Mouse (Mus musculus) CD4-positive helper T cell, adult 2 months (primary cell): Measurements from ENCODE around the gene Tmem274.

Experiments used
- DNase-seq: peaks from one replicate; pipeline ENCODE4 v3.0.0-alpha.2; 2012; ENCODE audit warnings: low read depth, missing footprints, low spot score

Gene Tmem274

DNA sequence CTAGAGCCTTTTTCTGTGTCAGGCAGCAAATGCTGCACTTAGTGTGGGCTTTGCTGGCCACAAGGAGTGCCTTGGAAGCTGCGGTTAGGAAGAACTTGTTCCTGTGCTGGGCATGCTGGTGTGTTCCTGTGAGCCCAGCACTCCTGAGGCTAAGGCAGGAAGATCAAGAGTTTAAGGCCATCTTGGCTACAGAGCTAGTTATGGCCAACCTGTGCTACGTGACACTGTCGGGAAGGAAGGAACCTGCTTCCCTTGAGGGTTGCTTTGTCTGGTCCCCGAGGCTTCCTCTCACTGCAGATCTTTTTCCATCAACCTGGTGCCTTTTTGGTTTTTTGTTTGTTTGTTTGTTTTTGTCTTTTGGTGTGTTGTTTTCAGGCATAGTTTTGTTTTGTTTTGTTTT is 48.0 kb downstream of the Tmem274 start:
- no peak for DNase-seq

DNA sequence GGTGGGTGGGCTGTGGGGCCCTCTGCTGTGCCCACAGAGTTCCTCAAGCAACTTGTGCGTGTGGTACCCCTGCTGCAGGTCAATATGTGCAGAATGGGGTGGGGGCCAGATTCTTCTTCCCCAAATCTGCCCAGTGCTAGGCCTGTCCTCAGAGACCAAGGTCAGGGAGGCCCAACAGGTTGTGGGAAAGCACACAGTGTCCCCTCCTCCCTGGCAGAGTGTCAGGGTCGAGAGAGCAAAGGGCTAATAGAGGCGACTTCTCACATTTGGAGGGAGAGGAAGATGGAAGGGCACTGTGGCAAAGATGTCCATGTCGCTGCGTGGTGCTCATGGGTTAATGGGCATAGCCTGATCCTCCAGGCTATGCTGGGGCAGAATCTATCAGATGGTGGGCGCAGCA is 48.6 kb downstream of the Tmem274 start:
- no peak for DNase-seq

- DNase-seq: no peak
Measured at GRCm38 (mm10) chr4:149526330-149526729, 49.2 kb downstream of the Tmem274 start.

GRCm38 (mm10) chr4:149527621-149528354 is 50.6 kb downstream of the Tmem274 start:
- DNase-seq: no peak

DNA sequence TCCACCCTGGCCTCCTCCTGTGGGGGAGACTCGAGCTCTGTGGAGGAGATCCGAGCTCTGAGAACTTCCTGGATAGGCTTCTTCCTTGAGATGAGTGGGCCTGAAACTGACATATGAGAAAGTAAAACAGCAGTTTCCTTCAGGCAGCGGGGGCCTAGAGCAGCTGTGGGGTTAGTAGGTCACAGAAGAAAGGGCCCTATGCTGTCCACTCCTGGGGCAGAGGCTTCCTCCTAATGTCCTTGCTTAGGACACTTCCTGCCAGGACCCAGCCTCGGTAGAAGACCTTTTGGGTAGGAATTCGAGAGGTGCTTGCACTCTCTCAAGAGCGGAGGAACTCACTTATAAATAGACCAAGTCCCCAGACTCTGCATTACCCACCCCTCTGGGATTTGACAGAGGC is 52.5 kb downstream of the Tmem274 start:
- no peak for DNase-seq
